Mouse (Mus musculus) lung, embryonic 16.5 days (tissue): ENCODE results near the gene Tra2b. TPM values are rescaled to one million over a fixed set of nuclear protein-coding genes. Genes with fewer than 3 reads are reported as not detected.
"Not testable (repeated sequence)": the region's sequence is repeated elsewhere in the genome, so short reads cannot be mapped to it uniquely, and the experiment has no call there.

Experiments used
- ATAC-seq: fragments of 200-750 bp; cut with Nextera tagmentation; 2 replicates; pipeline ENCODE4 v1.8.0; 2017; ENCODE audit warnings: low read depth, mild to moderate bottlenecking, moderate library complexity
- H3K27ac ChIP-seq: fragments of 300-500 bp; sonication (generic); 2 replicates; pipeline ENCODE4 v1.5.1; 2014; ENCODE audit warnings: mild to moderate bottlenecking, control low read depth, low read length
- H3K27me3 ChIP-seq: fragments of 300-500 bp; sonication (generic); 2 replicates; pipeline ENCODE4 v1.6.1; 2014; ENCODE audit warnings: low read depth, low read length, mixed read lengths; ENCODE audit not compliant: control insufficient read depth, insufficient read depth
- H3K36me3 ChIP-seq: fragments of 300-500 bp; sonication (generic); 2 replicates; pipeline ENCODE4 v1.6.1; 2014; ENCODE audit warnings: low read length; ENCODE audit not compliant: control insufficient read depth, insufficient read depth
- H3K4me1 ChIP-seq: fragments of 300-500 bp; sonication (generic); replicated peaks from 2 replicates; pipeline ENCODE4 v1.6.1; 2014; ENCODE audit warnings: low read length, mixed read lengths; ENCODE audit not compliant: control insufficient read depth, insufficient read depth
- H3K4me2 ChIP-seq: fragments of 300-500 bp; sonication (generic); 2 replicates; pipeline ENCODE4 v1.6.1; 2014; ENCODE audit warnings: low read depth, low read length, control low read depth
- H3K4me3 ChIP-seq: fragments of 300-500 bp; sonication (generic); 2 replicates; pipeline ENCODE4 v1.5.1; 2014; ENCODE audit warnings: mild to moderate bottlenecking, low read length, control low read depth
- H3K9ac ChIP-seq: fragments of 300-500 bp; sonication (generic); 2 replicates; pipeline ENCODE4 v1.6.1; 2014; ENCODE audit warnings: low read length, control low read depth
- H3K9me3 ChIP-seq: fragments of 300-500 bp; sonication (generic); 2 replicates; pipeline ENCODE4 v1.6.1; 2016; ENCODE audit warnings: low read length; ENCODE audit not compliant: control insufficient read depth
- WGBS: fragments of 180-500 bp; shearing (Covaris S2); extraction: QIAGEN DNeasy Blood & Tissue Kit; methylation state at CpG from one replicate; pipeline ENCODE4 v1.1.7; 2014; 5-methylcytosine and 5-hydroxymethylcytosine counted together
- polyA plus RNA-seq: library from polyadenylated mRNA; unstranded; fragments of >200 nt; fragmentation: Nextera tagmentation; extraction: Ambion mirVana; gene quantifications from 2 replicates; pipeline ENCODE4 v1.2.1, GENCODE M21; 2015

Gene Tra2b
- 365 and 388 TPM in 2 replicates for polyA plus RNA-seq

DNA sequence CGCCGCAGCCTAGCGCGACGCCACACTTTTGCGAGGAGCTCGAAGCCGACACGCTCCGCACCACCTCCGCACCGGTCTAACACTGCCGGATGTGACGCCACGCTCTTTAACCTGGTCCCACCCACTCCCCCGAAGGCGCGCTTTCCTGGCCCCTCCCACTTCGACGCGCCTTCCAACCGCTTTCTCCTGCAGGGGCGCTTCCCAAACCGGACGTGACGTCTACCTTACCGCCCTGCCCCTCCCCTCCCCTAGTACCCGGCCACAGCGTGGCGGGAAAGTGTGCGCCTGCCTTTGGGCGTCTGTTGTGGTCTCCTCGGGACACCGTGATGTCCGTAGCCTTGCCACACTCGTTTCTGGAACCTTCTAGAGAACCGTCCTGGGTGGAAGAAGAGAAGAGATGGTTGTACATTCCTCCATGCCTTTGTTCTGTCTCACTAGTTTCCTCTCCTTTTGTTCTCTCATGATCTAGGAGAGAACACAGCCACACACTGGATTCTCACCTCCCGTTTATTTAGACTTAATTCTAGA, at the start of gene Tra2b:
Tra2b (minus strand) TSS at position 157 of the 528 bp plus-strand sequence.
- H3K4me3 ChIP-seq = peak within 1 kb of the TSS; percentile 83
- peak within 1 kb of the TSS; percentile 86 for H3K4me2 ChIP-seq
- H3K36me3 ChIP-seq = no peaks in the 10 kb centered on the region
- ATAC-seq = peak; percentile 99
- no peaks in the 10 kb centered on the region for H3K27me3 ChIP-seq
- H3K4me1 ChIP-seq = peaks cover 13% of the 10 kb centered on the region
- peak within 1 kb of the TSS; percentile 97 for H3K27ac ChIP-seq
- no peaks in the 10 kb centered on the region for H3K9me3 ChIP-seq
- WGBS = under 1% methylated on average over 38 of the region's 38 CpGs
- peak within 1 kb of the TSS; percentile 94 for H3K9ac ChIP-seq

DNA sequence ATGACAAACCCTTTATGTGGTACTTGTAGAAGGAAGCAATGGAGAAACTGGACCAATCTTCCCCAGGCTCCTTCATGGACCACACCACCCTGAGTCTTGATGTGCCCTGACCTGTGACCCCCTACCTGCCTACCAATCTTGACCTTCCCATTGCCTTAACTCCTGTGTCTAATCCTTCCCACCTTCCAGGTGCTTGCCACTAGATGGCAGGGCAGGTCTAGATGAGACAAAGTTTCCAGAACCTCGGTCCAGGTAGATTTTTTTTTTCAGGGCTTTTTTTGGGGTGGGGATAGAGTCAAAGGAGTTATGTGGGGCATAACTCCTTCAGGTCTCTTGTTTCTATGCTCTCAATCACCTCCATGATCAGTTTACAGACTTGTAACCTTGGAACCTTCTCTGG, 44.8 kb upstream of the Tra2b start:
- H3K27me3 ChIP-seq = no peaks in the 10 kb centered on the region
- no peak overlapping the region for H3K27ac ChIP-seq
- H3K4me3 ChIP-seq = no peak overlapping the region
- no peak overlapping the region for H3K9ac ChIP-seq
- ATAC-seq = no peak
- no peak overlapping the region for H3K4me2 ChIP-seq
- H3K4me1 ChIP-seq = no peaks in the 10 kb centered on the region
- WGBS = 19% methylated on average over 1 of the region's 1 CpGs
- no peaks in the 10 kb centered on the region for H3K9me3 ChIP-seq
- no peaks in the 10 kb centered on the region for H3K36me3 ChIP-seq

DNA sequence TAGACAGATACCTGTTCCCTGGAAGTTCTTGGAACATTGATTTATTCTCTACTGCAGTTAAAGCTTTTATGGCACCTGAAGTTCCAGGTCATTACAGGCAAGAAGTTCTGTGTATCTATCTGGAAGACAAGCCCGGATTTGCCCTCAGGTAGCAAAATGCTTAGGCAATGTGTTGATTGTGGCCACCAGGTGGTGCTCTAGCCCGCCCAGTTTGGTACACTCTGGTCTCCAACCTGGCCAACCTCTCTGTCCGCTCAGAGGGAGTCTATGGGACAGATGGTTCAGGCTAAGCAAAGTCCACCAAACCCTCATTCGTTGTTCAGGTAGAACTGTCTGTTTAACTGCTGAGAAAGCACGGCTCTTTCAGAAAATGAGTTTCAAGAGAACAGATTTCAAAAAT, 36.8 kb upstream of the Tra2b start:
- H3K27me3 ChIP-seq = no peaks in the 10 kb centered on the region
- no peak overlapping the region for H3K9ac ChIP-seq
- ATAC-seq = peak; percentile 64; the same call in 1 of the 2 replicates
- H3K9me3 ChIP-seq = no peaks in the 10 kb centered on the region
- H3K4me3 ChIP-seq = no peak overlapping the region
- H3K27ac ChIP-seq = no peak overlapping the region
- no peaks in the 10 kb centered on the region for H3K36me3 ChIP-seq
- WGBS = 22% methylated on average over 5 of the region's 5 CpGs
- H3K4me1 ChIP-seq = no peaks in the 10 kb centered on the region
- no peak overlapping the region for H3K4me2 ChIP-seq

DNA sequence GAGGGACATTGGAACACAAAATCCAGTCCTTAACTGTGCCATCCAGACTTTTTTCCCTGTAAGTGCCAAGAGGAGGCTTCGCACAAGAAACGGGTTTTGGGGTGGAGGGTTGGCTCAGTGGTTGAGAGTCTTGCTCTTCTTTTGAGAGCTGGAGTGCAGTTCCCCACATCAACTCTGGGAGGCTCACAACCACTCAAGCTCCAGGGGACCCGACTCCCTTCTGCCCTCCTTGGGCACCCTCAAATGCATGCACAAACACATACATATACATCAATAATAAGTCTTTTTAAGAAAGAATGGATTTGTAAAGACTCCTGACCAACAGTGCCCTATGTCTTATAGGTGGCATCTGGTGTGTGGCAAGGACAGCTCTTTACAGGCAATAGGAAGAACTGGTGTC, 35.6 kb upstream of the Tra2b start:
- ATAC-seq = no peak
- Histone ChIP-seq H3K4me2 (no peak overlapping the region), H3K9me3 (no peaks in the 10 kb centered on the region), H3K9ac (no peak overlapping the region), H3K27me3 (no peaks in the 10 kb centered on the region), H3K27ac (no peak overlapping the region), H3K4me3 (no peak overlapping the region), H3K4me1 (no peaks in the 10 kb centered on the region), H3K36me3 (no peaks in the 10 kb centered on the region)
- WGBS = 58% methylated on average over 3 of the region's 3 CpGs

GRCm38 (mm10) chr16:22296901-22297300, 31.1 kb upstream of the Tra2b start:
- Histone ChIP-seq H3K27ac (no peak overlapping the region), H3K4me3 (no peak overlapping the region), H3K36me3 (no peaks in the 10 kb centered on the region), H3K9me3 (no peaks in the 10 kb centered on the region), H3K4me1 (no peaks in the 10 kb centered on the region), H3K4me2 (no peak overlapping the region), H3K9ac (no peak overlapping the region), H3K27me3 (no peaks in the 10 kb centered on the region)
- ATAC-seq = no peak
- WGBS = 63% methylated on average over 6 of the region's 6 CpGs

DNA sequence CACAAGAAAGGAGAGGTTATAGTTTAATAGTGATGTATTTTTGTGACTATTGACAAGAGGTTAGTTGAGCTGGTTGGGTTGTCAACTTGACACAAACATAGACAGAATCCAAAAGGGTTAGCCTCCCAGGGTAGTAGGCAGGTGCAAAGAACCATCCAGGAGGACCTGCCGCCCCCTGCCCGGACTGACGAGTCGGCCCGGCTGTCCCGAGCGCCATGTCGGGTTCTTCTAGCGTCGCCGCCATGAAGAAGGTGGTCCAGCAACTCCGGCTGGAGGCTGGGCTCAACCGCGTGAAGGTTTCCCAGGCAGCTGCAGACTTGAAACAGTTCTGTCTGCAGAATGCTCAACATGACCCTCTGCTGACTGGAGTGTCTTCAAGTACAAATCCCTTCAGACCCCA, 29.0 kb upstream of the Tra2b start:
- not testable (repeated sequence) for H3K4me3 ChIP-seq, H3K9ac ChIP-seq, H3K4me1 ChIP-seq, H3K4me2 ChIP-seq, H3K9me3 ChIP-seq, ATAC-seq, H3K27ac ChIP-seq, H3K27me3 ChIP-seq, H3K36me3 ChIP-seq
- 96% methylated on average over 14 of the region's 14 CpGs for WGBS

DNA sequence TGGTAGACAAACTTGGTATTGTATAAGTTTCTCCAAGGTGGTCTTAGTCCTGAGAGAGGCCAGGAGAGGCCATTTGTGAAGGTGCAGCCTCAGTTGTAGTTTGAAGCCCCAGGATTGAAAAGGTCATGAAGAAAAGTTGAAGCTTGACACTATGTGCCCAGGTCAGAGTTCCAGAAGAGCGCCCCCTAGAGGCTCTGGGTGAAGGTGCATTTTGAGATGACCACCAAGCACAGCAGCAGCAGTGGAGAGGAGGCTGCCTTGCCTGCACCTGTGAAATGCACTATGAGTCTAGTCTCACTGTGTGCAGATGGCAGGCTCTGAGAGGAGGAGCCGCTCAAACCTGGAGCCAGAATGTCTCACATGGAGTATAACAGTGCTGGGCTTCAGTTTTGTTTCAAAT, 27.8 kb upstream of the Tra2b start:
- Histone ChIP-seq H3K4me1 (no peaks in the 10 kb centered on the region), H3K9me3 (peaks cover 2% of the 10 kb centered on the region; the same call in 1 of the 2 replicates)

GRCm38 (mm10) chr16:22292394-22292793, 26.6 kb upstream of the Tra2b start:
- Histone ChIP-seq H3K4me3 (no peak overlapping the region), H3K9ac (no peak overlapping the region), H3K27ac (no peak overlapping the region), H3K4me1 (no peaks in the 10 kb centered on the region), H3K4me2 (no peak overlapping the region), H3K9me3 (peaks cover 2% of the 10 kb centered on the region; the same call in 1 of the 2 replicates), H3K36me3 (no peaks in the 10 kb centered on the region), H3K27me3 (no peaks in the 10 kb centered on the region)
- ATAC-seq = no peak
- WGBS = 81% methylated on average over 4 of the region's 4 CpGs

More for the DNA sequence above, 27.8 kb upstream of the Tra2b start:
- no peaks in the 10 kb centered on the region for H3K27me3 ChIP-seq
- H3K36me3 ChIP-seq = no peaks in the 10 kb centered on the region
- no peak for ATAC-seq
- H3K4me2 ChIP-seq = no peak overlapping the region
- H3K4me3 ChIP-seq = no peak overlapping the region
- WGBS = 47% methylated on average over 2 of the region's 2 CpGs
- no peak overlapping the region for H3K9ac ChIP-seq
- H3K27ac ChIP-seq = no peak overlapping the region

- Histone ChIP-seq H3K36me3 (no peaks in the 10 kb centered on the region), H3K27ac (no peak overlapping the region), H3K4me3 (no peak overlapping the region), H3K4me1 (no peaks in the 10 kb centered on the region), H3K27me3 (no peaks in the 10 kb centered on the region), H3K4me2 (no peak overlapping the region), H3K9me3 (peaks cover 2% of the 10 kb centered on the region; the same call in 1 of the 2 replicates), H3K9ac (no peak overlapping the region)
- ATAC-seq = no peak
- WGBS = 55% methylated on average over 2 of the region's 2 CpGs
Observed at GRCm38 (mm10) chr16:22289643-22290042, 23.8 kb upstream of the Tra2b start.

- H3K36me3 ChIP-seq = no peaks in the 10 kb centered on the region
- WGBS = 91% methylated on average over 1 of the region's 1 CpGs
- peaks cover 2% of the 10 kb centered on the region; the same call in 1 of the 2 replicates for H3K9me3 ChIP-seq
- no peak overlapping the region for H3K4me3 ChIP-seq
- no peak overlapping the region for H3K9ac ChIP-seq
- H3K27me3 ChIP-seq = no peaks in the 10 kb centered on the region
- no peak overlapping the region for H3K4me2 ChIP-seq
- no peak for ATAC-seq
- H3K27ac ChIP-seq = no peak overlapping the region
- no peaks in the 10 kb centered on the region for H3K4me1 ChIP-seq
Observed at GRCm38 (mm10) chr16:22286996-22287395, 21.2 kb upstream of the Tra2b start.
